Mouse (Mus musculus): ENCODE data around the gene Timm23.

The Timm23 gene

DNA sequence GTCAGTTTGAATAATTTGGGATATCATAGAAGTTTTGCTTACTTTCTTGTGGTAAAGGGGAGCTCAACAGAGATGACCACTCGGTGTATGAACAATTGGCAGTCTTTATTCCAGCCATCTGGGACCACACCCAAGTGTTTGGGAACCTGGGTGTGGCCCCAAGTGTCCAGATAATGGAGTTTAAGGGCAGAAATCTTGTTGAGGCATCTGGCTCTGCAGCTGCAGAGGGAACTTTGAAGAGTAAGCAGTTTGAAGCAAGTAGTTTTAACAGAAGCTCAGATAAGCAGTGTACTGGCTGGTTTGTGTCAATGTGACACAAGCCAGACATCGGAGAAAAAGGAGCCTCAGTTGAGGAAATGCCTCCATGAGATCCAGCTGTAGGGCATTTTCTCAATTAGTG lies 67.4 kb downstream of the Timm23 start:
- no peak for DNase-seq (ENCODE audit: low spot score)

DNA sequence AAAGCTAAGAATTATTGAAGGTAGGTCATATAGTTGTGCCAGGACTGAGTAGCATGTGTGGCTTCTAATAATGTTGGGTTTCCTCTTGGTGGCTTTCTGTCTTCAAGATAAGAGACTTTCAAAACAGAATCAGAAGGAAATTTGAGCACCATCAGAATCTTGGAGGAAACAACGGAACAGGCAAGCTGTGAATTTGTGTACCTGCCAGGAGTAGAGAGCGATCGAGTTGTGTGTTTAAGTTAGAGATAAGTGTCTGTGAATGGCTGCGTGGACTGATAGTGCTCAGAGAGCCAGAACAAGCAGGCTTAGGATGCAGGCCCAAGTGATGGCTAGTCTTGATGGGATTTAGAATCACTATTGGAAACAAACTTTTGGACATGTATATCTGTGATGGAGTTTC lies 69.9 kb downstream of the Timm23 start:
- no peak for DNase-seq (ENCODE audit: low spot score)
